Mouse (Mus musculus) retina, embryonic 14.5 days (tissue): Measurements from ENCODE around the gene Med22.
A peak's percentile ranks its signal among the peaks of the same experiment; 100 is the strongest.

Experiments used
- DNase-seq: peaks from one replicate; pipeline ENCODE4 v3.0.0-alpha.2; 2015; ENCODE audit warnings: low spot score

Gene Med22

DNA sequence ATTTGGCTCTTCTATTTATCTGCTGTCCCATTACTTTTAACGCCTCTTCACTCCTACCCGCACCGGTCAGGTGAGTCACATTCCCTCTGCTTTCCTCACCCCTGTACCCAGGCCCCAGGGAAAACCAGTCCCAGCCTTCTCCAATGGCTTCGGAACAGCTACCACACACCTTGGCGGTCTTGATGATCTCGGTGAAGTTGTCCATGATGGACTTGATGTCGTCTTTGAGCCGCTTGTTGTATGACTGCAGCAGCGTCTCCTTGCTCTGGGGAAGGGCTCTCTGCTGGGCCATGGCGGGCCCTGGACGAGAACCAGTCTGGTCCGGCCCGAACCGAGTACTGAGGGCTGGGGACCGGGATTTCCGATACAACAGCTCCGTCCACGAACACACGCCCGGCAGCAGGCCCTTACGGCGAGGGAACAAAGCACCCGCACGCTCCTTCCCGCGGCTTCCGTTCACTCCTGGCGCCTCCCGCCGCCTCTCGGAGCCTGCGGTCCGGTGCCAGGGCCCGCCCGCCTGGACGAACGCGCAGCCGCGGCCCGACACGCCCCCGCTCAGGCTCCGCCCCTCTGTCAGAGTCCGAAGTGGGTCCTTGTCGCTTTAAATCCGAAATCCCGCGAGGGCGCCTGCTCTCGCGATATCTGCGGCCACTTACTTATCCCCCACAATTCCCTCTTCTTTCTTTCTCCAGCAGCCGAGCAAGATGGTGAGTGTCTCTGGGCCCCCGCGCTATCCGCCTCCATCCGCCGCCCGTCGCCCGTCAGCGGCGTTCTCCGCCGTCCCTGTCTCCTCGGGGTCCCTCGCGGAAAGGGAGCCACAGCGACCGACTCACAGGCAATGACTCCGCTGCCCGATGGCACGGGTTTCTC lies at the start of gene Med22, which contains the start of gene Rpl7a:
Gene Med22, minus strand, starts transcription at position 554 of the 870 bp plus-strand sequence.
Gene Rpl7a, plus strand, starts transcription at position 641 of the 870 bp plus-strand sequence.
- DNase-seq = peak; percentile 99

DNA sequence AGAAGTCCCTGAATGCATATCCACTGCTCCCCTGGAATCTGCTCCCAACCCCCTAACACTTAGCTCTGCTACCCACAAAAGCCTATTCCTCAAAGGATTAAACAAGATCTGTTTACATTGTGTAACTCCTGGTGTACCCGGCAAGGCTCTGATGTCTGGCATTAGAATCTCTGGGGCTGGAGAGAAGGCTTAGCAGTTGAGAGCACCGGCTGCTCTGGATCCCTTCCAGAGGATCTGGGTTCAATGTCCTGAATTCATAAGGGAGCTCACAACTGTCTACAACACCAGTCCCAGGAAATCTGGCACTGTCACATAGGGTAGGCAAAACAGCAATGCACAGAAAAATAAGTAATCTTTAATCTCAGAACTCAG lies 47.0 kb upstream of the Med22 start:
- no peak for DNase-seq

DNA sequence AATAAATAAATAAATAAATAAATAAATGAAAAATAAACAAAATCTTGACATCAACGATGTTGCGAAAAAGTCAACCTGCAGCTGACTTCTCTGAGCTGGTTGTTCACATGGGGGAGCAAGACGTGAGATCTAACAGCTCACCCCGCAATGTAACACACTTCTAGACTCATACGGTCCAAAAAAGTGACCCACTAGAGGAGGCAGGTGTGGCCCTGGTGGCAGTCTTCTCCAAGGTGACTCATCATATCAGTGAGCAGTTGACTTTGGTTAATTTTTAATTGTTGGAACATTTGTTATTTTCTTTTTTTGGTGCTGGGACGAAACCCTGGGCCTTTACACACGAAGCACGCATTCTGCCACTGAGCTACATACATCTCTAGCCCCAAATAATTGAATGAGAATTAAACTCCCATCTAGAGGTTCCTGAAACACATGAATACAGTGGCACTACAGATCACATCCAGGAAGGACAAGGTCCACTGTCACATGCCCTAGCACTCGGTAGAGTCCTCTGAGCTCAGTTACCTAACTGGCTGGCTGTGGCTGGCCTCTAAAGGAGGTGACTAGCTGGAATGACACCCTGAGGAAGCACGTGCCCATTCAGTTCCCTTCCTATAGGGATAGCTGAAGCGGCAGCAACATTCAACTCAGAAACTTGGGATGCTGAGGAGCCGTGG lies 46.5 kb upstream of the Med22 start:
- DNase-seq = no peak

DNA sequence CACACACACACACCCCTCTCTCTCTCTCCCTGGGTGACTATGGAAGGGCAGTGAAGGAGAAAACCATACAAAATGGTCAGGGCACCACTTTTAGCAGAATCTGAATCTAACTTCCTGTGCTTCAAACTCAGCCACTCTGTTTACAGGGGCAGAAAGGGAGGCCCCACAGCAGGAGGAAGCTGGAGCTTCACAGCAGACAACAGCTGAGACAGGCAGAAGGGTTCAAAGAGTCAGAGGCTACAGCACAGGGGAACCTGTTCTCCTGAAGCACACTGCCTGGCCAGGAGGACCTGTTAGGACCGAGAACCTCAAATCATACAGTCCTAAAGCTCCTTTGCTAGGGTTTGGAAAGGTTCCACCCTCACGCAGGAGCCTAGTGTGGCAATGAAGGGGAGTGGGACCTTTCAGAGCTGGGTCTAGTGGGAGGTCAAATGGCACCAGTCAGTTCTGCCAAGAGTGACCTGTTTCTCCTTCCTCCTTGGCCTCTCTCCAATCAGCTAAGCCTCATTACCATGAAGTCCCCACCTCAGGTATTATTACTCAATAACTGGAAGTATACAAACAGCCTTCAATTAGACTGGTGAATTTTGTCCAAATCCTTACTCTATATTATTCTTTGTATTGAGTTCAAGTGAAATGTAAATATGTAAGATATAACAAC lies 44.4 kb upstream of the Med22 start:
- no peak for DNase-seq

DNA sequence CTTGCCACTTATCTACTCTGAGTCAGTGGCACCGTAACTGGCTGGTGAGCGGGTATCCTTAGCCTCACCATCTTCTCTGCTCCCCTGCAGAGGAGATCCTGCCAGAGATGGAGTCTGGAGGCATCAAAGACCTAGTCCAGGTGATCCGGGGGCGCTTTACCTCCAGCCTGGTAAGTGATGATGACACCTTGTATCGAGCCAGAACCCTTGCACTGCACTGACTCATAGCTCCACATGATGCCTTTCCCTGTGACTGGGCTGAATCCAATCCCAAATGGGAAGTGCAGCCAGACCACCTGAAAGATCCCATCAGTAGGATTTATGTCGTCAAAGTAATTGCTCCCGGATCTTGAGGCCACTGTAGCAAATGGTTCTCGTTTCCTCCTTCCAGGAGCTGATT lies 42.4 kb upstream of the Med22 start:
- no peak for DNase-seq

DNA sequence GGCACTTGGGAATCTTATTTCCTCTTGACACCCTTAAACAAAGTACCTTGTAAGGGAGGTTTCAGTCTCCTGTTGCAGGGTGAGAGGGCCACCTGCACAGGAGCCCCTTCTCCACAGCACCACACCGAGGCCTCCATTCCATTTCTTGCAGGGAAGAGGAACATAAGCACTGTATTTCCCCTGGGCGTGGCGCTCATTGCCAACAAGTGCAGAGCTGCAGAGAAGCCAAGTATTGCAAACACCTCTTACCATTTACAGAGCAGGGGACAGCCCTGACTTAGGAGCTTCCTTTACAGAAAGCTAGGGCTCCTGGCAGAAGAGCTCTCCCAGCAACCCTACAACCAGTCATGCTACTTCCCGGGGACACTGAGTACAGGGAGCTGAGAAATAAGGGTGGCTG lies 41.7 kb upstream of the Med22 start:
- DNase-seq = no peak

DNA sequence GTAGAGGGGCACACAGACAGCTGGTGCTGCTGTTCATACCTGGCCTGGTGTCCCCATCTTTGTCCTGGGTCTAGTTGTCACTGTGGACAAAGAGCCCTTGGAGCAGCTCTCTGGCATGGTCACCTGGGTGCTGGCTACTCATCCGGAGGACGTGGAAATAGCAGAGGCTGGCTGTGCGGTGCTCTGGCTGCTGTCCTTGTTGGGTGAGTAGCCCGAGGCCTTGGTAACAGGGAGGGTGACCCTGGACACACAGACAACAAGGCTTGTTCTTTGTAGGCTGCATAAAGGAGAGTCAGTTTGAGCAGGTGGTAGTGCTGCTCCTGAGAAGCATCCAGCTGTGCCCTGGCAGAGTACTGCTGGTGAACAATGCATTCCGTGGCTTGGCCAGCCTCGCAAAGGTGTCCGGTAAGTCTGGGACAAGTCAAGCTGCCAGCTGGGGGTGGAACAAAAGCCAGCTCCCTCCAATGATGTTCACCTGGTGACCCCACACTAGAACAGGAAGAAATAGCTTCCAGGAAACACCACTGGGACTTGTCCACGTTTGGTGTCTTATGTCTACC lies 40.9 kb upstream of the Med22 start:
- DNase-seq = no peak

DNA sequence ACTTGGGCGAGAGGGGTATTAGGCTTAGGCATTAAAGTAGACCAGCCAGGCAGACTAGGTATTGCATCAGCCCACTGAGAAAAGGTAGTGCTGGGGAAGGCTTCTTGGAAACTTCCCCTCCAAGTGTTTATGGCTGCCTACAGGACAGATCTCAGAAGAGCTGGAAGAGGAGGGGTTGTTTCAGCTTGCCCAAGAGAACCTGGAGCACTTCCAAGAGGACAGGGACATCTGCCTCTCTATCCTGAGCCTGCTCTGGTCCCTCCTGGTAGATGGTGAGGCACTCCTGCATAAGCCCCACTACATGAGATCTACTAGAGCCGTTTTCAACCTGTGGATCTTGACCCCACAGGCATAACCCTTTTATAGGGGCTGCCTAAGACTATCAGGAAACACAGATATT lies 39.9 kb upstream of the Med22 start:
- no peak for DNase-seq

DNA sequence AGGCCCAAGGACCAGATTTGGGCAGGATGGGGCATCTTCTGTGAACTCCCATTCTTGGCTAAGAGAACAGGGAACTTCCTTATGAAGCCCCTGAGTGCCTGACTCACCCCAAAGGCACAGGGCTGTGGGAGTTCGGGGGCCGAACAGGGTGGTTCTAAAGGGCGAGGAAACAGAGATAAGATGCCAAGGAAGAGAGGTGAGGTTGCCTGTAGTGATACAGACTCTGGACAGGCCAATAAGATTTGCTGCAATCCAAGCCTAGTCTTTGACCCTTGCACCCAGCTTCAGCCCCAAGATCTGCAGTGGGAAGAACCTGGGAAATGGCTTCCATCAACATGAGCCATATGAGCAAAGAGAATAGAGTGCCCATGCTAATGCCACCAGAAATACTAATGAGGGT lies 32.8 kb upstream of the Med22 start:
- DNase-seq = no peak

DNA sequence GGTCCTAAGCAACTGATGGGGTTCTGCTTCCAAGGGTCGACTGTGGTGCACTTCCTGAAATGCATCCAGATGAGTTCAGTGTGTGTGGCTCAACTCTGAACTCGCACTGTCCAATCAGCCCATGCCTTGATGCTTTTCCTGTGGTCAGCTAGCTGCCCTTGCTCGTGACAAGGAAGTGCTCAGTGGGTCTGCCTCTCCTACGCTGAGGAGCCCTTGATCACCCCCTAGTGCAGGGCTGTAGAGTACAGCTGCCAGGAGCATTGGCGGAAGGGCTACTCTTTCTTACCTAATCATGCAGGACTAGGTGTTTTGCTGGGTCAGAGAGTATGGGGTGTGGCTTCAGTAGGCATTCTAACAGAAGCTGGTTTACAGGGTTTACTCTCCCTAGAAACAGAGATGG lies 31.1 kb upstream of the Med22 start:
- no peak for DNase-seq

DNA sequence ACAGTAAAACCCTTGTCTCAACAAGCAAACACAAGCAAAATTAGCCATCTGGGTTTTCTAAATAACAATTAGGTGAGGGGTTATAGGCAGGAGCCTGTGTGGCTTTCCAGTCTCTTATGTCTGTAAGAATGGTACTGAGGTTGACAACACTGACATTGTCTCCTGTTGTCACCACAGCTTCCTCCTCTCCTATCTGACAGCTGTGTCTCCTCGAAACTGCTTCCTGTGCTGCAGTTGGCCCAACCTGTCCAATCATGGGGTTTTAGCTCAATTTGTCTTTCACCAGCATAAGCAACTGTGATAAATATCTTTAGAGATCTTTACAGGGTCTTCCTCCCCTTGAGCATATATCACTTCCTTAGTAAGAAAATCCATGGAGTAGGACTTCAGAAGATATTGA lies 25.9 kb upstream of the Med22 start:
- DNase-seq = no peak

DNA sequence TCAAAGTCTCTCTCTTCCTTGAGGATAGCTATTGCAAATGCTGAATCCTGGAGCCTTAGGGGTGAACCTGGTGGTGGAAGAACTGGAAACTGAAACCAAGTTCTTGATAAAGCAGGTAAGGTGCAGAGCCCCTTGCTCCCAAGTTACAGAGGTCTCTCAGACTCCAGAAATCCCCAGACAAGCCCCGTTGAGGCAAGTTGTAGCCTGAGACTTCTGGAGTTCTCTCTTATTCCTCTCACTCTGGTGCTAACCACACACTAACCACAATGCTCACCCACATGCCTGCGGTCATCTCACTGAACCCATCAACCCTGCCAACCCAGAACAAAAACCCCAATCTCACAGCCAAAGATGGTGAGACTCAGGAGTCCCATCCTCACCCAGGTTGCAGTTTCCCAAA lies 24.8 kb upstream of the Med22 start:
- no peak for DNase-seq

DNA sequence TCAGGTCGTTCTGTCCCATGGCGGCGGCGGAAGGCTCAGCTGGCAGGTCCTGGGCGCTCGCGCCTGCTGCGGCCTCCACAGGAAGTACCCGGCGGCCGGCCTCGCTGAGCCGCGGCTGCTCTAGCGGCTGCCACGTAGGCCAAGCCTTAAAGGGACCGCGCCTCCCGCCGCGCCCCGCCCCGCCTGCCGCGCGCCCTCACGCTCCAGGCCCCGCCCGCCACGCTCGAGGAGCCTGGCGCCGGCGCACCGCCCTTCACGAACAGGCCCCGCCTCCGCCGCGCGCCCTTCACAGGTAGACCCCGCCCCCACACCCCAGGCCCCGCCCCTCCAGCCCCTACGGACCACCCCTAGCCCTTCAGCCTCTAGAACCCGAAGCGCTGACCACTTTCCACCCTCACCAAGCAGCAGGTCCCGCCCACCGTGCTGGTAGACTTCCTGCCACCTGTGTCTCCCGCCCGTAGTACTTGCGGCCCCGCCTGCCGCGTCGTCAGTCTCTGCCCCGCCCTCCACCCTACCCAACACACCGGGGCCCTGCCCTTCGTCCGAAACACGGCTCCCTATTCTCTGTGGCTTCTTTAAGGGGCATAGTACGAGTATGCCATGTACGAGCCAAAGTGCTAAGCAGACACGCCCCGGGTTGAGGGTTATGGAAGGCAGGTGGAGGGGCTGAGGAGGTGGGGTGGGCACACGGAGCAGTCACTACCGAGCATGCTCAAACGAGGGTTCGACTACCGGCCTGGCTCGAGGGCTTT lies 23.0 kb upstream of the Med22 start, which contains the start of the genes Surf4 and Stkld1:
Gene Surf4, minus strand, starts transcription at position 625 of the 752 bp plus-strand sequence.
Gene Stkld1, plus strand, starts transcription at position 744 of the 752 bp plus-strand sequence.
- DNase-seq = peak; percentile 96

DNA sequence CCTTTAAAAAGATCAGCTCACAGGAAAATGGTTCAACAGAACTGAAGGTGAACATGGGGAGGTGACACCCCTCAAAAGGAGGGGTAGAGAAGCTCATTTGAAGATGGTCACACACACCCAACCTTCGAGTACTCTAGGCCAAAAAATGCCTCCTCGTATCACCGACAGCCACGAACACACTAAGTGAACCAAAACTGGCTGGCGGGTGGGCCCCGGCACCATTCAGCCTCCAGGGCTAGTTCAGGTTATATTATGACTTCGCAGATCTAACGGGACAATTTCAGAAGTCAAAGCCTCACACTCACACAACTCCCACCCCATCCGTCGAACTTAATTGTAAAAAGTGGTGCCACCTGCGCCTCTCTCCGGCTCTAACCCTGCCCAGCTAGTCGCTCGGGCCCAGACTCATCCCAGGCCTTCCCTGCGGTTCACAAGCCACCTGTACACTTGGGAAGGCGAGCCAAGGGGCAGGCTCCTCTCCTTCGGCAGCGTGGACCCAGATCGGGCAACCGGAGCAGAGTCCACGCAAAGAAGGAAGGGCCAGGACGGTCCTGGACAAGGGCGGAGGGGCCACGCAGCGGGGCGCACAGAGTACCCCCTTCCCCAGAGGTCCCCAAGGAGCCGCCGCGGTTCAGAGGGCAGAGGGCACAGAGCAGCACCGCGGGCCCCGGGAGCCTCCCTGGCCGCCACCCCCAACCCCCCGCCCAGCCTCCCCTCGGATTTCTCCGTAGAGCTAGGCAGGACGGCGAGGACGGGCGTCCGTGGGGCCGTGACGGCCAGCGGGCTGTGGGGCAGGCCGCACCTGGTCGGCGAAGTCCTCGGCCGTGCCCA lies 22.2 kb upstream of the Med22 start:
- no peak for DNase-seq

DNA sequence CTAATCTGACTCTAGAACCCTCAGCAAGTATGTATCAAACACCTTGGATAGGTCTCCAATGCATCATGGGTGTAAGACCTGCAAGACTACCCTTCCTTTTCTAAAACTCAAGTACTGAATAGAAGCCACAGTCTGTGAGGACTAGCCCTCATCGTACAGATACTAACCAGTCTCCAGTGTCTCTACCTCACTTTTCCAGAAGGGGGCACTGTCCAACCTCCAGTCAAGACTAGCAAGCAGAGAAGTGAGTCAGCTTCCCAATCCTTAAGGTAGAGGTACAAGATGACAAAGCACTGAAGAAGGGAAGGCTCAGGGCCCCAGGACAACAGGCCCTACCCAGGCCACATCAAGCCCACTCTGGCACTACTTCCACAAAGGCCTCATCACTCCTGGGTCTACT lies 19.9 kb upstream of the Med22 start:
- peak; percentile 79 for DNase-seq

DNA sequence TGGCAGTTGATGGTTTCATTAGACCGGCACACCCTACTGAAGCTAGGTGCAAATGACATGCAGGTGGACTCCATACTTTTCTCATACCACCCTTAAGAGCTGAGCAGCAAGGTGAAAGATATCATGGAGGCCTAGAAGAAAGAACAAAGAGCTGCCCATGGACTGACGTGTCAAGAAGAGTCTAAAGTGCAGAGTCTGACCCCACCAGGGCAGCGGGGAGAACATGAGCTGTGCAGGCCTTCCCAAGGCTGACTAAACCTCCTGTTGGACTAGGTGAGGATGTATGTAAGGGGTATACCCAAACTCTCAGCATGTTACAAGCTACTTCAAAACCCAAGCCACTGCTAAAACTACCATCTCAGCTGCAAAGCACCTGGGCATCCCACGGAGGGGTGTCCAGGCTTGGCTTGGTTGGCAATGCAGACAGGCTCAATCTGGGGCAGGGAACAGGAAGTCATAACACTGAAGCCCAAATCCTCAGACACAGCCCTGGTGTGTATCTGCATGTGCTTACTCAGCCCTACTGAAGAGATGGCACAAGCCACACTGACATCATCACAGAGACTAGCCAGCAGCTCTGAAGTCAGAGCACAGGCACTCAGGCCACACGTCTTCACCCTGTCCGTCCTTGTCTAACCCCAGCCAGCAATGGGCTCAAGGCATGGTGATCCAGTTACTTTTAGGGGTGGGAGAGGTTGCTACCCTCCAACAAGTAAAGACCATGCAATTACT lies 17.4 kb upstream of the Med22 start:
- DNase-seq = no peak

DNA sequence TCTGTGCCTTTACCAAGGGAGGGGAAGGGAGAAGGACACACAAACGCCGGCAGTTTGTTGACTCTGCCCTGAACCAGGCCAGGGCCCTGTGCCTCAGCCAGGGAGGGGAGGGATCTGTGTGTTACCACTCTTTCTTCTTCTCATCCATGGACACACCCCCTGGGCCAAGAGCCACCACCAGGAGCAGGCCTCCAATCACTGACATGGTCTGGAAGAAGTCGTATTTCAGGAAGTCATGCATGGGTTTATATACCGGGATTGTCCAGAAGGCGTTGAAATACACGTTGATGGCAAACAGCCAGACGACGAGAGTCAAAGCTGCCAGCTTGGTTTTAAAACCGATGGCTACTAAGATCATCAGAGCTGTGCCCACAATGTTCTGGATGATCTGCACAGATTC lies 11.3 kb upstream of the Med22 start:
- DNase-seq = no peak

DNA sequence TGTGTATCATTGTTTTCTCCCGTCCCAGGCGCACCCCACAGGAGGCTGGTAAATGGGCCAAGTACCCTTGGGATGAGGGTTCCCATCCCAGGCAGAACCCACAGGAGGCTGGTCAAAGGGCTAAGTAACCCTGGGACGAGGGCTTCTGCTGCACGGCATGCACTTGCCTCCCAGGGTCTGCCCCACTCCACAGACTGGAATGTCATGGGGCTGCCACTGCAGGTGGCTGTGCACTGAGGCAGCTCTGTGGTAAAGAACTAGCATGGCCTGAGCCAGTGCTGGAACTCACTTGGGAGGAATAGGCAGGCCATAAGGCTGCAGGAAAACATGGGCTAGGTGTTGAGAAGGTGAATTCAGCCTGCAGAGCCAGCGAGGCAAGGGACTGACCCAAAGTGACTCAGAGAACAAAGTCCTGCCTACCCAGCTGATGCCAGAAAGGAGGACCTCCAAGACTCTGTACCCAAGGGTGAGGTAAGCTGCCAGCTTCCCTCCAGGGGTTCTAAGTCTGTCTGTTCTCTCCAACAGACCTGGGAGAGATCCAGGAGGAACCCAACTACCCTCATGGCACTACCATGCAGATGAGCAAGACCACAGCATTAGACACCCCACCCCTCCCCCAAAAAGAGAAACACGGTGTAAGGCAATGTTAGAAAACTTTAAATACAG lies 9.8 kb upstream of the Med22 start:
- DNase-seq = no peak

DNA sequence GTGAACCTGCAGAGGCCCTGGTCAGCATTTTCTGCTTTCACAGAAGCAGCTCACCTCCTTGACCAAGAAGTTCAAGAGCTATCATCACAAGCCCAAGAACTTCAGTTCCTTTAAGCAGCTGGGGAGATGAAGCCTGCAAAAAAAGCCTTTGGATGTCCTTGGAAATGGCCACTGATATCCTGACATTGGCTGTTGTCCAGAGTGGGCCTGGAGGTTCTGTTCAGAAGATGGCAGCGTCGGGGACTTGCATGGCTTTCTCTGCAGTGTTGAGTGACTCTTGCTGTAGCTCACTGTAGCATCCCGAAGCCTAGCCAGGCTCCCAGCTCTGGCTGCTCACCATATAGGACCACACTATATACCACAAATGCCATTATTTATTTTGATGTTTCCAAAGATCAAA lies 9.2 kb upstream of the Med22 start:
- no peak for DNase-seq

DNA sequence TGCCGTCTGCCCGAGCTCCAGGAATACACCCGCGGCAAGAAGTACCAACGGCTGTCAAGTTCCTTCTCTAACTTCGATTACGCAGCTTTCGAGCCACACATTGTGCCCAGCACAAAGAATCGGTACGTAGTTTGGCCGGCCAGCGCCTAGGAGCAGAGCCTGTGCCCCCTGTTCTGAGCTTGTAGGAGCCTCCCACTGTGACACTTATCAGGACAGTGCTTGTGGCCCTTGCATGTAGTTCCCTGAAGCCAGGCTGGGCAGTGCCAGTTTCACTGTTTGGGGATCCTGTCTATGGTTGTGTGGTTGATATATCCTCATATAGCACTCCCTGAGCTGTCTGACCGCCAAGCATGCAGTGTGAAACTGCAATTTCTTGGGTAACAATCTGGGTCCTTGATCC lies 6.3 kb upstream of the Med22 start:
- no peak for DNase-seq
